Mouse (Mus musculus): Measurements from ENCODE around the gene Olfr859. TPM values are rescaled to one million over a fixed set of nuclear protein-coding genes. Genes with fewer than 3 reads are reported as not detected.

Gene Olfr859
- not detected for polyA plus RNA-seq (2015; fragmentation: Illumina TruSeq; extraction: RNeasy Lipid Tissue Mini Kit (QIAGEN cat#74804); ENCODE audit: insufficient read depth, low replicate concordance)

GRCm38 (mm10) chr9:19804606-19805005 is at the start of gene Olfr859:
Gene Olfr859, plus strand, starts transcription at chr9:19804906.

GRCm38 (mm10) chr9:19779983-19780382 is 24.7 kb upstream of the Olfr859 start, which contains the start of gene Olfr58:
Gene Olfr58, plus strand, starts transcription at chr9:19780283.

GRCm38 (mm10) chr9:19849647-19850046 is 44.9 kb downstream of the Olfr859 start, which contains the start of gene Olfr860:
Gene Olfr860, minus strand, starts transcription at chr9:19849747.

Other genes starting within 250 kb of the Olfr859 start
- gene Olfr854, start 237.5 kb upstream of the Olfr859 start, polyA plus RNA-seq (2015; fragmentation: Illumina TruSeq; extraction: RNeasy Lipid Tissue Mini Kit (QIAGEN cat#74804); ENCODE audit: insufficient read depth, low replicate concordance): not detected
- not detected for gene Olfr855, start 222.3 kb upstream of the Olfr859 start, polyA plus RNA-seq (2015; fragmentation: Illumina TruSeq; extraction: RNeasy Lipid Tissue Mini Kit (QIAGEN cat#74804); ENCODE audit: insufficient read depth, low replicate concordance)
- gene Zfp317, start 182.8 kb upstream of the Olfr859 start, polyA plus RNA-seq (2015; fragmentation: Illumina TruSeq; extraction: RNeasy Lipid Tissue Mini Kit (QIAGEN cat#74804); ENCODE audit: insufficient read depth, low replicate concordance): 51.6 TPM
- gene Olfr857, start 95.5 kb upstream of the Olfr859 start, polyA plus RNA-seq (2015; fragmentation: Illumina TruSeq; extraction: RNeasy Lipid Tissue Mini Kit (QIAGEN cat#74804); ENCODE audit: insufficient read depth, low replicate concordance): not detected
- gene Olfr58, start 24.6 kb upstream of the Olfr859 start, polyA plus RNA-seq (2015; fragmentation: Illumina TruSeq; extraction: RNeasy Lipid Tissue Mini Kit (QIAGEN cat#74804); ENCODE audit: insufficient read depth, low replicate concordance): not detected
- not detected for gene Olfr860, start 44.8 kb downstream of the Olfr859 start, polyA plus RNA-seq (2015; fragmentation: Illumina TruSeq; extraction: RNeasy Lipid Tissue Mini Kit (QIAGEN cat#74804); ENCODE audit: insufficient read depth, low replicate concordance)
- gene Olfr862, start 83.1 kb downstream of the Olfr859 start, polyA plus RNA-seq (2015; fragmentation: Illumina TruSeq; extraction: RNeasy Lipid Tissue Mini Kit (QIAGEN cat#74804); ENCODE audit: insufficient read depth, low replicate concordance): not detected
- gene Olfr77, start 112.0 kb downstream of the Olfr859 start, polyA plus RNA-seq (2015; fragmentation: Illumina TruSeq; extraction: RNeasy Lipid Tissue Mini Kit (QIAGEN cat#74804); ENCODE audit: insufficient read depth, low replicate concordance): not detected
- not detected for gene Olfr866, start 223.1 kb downstream of the Olfr859 start, polyA plus RNA-seq (2015; fragmentation: Illumina TruSeq; extraction: RNeasy Lipid Tissue Mini Kit (QIAGEN cat#74804); ENCODE audit: insufficient read depth, low replicate concordance)